Mouse (Mus musculus): Measurements from ENCODE around the gene Ahcyl2. TPM values are rescaled to one million over a fixed set of nuclear protein-coding genes. Genes with fewer than 3 reads are reported as not detected.

Gene Ahcyl2
- polyA plus RNA-seq, 1 experiment = 112 TPM

DNA sequence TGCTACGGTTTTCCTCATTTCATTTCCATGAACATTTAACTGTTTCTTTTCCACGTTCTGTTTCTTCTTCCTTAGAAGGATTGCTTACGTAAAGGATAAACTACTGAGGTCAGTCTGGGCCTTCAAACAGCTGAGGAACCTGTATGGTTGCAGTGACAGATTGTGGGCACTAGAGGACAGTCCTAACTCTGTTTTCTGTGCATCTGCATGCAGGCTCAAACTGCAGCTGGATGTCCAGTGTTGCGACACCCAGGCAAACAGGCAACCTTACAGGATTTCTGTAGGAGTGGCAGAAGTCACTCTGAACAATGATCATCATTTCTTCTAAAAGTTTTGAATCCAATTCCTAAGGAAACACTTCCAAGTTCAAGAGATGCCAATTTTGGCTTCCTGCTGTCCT lies 5.3 kb upstream of the Ahcyl2 start:
- H3K4me3 ChIP-seq (ENCODE audit: insufficient read depth, low read length) = no peak overlapping the region
- no peak overlapping the region for H3K27ac ChIP-seq (ENCODE audit: insufficient read depth, low read length)
- peak; percentile 78 for TF ChIP-seq CTCF (IDR thresholded peaks at IDR 0.05; ENCODE audit: extremely low read depth, insufficient read depth, low read length)
- TF ChIP-seq POLR2A (IDR thresholded peaks at IDR 0.05; ENCODE audit: extremely low read depth, insufficient read depth, low read length) = no peak
- no peaks in the 10 kb centered on the region for H3K4me1 ChIP-seq (ENCODE audit: control insufficient read depth, insufficient read depth, low read length)

DNA sequence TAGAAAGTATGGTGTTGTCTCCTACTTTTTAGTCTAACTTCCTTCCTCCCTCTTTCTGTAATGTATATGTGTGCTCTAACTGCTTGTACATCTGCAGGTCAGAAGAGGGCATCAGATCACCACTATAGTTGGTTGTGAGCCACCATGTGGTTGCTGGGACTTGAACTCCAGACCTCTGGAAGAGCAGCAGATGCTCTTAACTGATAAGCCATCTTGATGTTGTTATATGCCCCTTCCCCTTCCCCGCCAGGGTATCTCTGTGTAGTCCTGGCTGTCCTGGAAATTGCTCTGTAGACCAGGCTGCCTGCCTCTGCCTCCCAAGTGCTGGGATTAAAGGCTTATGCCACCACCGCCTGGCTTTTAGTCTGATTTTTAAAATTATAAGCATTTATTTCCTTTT lies 937 bp upstream of the Ahcyl2 start:
- Histone ChIP-seq H3K27ac (ENCODE audit: insufficient read depth, low read length) (no peak overlapping the region), H3K4me3 (ENCODE audit: insufficient read depth, low read length) (no peak overlapping the region), H3K4me1 (ENCODE audit: control insufficient read depth, insufficient read depth, low read length) (peaks cover 6% of the 10 kb centered on the region)
- no peak for TF ChIP-seq POLR2A (IDR thresholded peaks at IDR 0.05; ENCODE audit: extremely low read depth, insufficient read depth, low read length)
- no peak for TF ChIP-seq CTCF (IDR thresholded peaks at IDR 0.05; ENCODE audit: extremely low read depth, insufficient read depth, low read length)

DNA sequence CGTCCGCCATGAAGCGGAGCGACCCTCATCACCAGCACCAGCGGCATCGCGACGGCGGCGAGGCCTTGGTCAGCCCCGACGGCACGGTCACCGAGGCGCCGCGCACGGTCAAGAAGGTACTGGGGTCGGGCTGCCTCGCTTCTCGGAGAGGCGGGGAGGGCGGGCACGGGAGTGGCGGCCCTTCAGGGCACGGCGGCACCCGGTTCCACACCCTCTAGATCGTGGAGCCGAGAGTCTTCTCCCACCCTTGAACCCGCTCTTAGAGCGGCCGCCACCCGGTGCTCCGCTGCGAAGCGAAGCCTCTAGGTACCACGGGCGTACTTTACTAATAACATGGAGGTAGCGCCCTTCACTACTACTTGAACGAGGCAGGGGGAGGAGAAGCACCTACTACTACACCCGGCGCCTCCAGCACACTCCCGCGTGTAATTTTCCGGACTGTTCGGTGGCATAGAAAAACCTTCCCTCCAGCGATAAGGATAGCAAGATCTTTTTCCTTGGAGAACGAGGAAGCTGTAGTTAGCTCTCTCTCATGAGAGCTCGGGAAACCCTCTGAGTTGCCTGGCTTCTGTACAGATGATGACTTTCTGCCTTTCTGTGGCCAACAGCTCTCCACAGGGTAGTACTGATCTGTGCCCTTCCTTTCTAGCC lies 1.1 kb downstream of the Ahcyl2 start:
- Histone ChIP-seq H3K27ac (ENCODE audit: insufficient read depth, low read length) (peak overlapping the region; percentile 75; the same call in 1 of the 2 replicates), H3K4me1 (ENCODE audit: control insufficient read depth, insufficient read depth, low read length) (peaks cover 6% of the 10 kb centered on the region), H3K4me3 (ENCODE audit: insufficient read depth, low read length) (peak overlapping the region; percentile 69)
- TF ChIP-seq POLR2A (IDR thresholded peaks at IDR 0.05; ENCODE audit: extremely low read depth, insufficient read depth, low read length) (no peak), CTCF (IDR thresholded peaks at IDR 0.05; ENCODE audit: extremely low read depth, insufficient read depth, low read length) (no peak)

DNA sequence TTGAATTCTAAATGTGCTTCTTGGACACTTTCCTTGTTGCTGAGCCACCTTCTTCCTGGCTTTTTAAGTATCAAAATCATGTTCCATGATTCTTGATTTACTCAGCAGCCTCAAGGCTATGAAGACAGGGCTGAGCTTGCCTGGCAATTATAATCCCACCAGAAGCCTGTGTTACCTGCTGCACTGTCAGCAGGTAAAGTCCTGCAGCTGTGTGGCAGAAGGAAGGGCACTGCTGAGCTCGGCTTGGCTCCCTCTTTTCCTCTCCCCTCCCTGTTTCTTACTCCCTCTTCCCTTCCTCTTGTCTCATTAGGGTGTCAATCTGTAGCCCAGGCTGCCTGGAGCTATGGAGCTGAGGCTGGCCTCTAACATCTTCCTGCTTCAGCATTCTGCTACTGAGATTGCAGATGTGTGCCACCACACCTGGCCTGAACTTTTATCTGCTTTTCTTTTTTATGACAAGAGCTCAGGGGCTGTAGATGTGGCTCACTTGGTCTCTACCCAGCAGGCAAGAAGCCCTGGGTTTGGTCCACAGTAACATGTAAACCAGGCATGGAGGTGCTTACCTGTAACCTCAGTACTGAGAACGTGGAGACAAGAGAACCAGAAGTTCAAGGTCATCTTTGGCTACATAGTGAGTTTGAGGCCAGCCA lies 3.0 kb downstream of the Ahcyl2 start:
- TF ChIP-seq CTCF (IDR thresholded peaks at IDR 0.05; ENCODE audit: extremely low read depth, insufficient read depth, low read length) (no peak), POLR2A (IDR thresholded peaks at IDR 0.05; ENCODE audit: extremely low read depth, insufficient read depth, low read length) (no peak)
- Histone ChIP-seq H3K4me1 (ENCODE audit: control insufficient read depth, insufficient read depth, low read length) (peaks cover 8% of the 10 kb centered on the region), H3K27ac (ENCODE audit: insufficient read depth, low read length) (no peak overlapping the region), H3K4me3 (ENCODE audit: insufficient read depth, low read length) (no peak overlapping the region)

DNA sequence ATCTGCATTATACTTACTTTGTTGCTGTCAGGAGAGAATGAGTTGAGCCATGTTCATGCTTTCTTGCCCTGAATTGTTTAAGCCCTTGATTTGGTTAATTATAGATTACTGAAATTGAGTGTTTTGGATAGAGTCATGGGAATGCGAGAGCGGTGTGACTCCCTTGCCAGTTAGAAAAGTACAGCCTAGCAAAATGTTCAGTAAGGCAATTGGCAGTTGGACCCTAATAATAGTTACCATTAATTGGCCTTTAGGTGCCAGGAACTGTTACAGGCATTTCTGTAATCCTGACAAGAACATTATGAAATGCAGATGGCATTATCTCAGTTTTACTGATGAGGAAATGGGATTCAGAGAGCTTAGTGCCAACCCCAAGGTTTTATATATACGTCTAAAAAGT lies 4.4 kb downstream of the Ahcyl2 start:
- Histone ChIP-seq H3K4me3 (ENCODE audit: insufficient read depth, low read length) (no peak overlapping the region), H3K4me1 (ENCODE audit: control insufficient read depth, insufficient read depth, low read length) (peaks cover 8% of the 10 kb centered on the region), H3K27ac (ENCODE audit: insufficient read depth, low read length) (no peak overlapping the region)
- TF ChIP-seq POLR2A (IDR thresholded peaks at IDR 0.05; ENCODE audit: extremely low read depth, insufficient read depth, low read length) (no peak), CTCF (IDR thresholded peaks at IDR 0.05; ENCODE audit: extremely low read depth, insufficient read depth, low read length) (no peak)

DNA sequence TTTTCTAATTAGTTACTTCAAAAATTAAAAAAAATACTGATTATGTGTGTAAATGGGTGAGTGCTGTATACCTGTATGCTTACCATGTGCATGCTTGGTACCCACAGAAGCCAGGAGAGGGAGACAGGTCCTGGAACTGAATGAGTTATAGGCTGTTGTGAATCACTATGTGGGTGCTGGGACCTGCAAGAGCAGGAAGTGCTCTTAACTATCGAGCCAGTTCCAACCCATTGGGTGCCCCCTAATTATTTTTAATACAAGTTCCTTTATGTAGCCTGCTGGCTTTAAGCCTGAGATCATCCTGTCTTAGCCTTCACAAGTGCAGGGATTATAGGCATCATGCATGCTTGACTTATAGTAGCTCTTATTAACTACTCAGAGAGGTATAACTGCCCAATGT lies 6.3 kb downstream of the Ahcyl2 start:
- TF ChIP-seq POLR2A (IDR thresholded peaks at IDR 0.05; ENCODE audit: extremely low read depth, insufficient read depth, low read length) = no peak
- no peak for TF ChIP-seq CTCF (IDR thresholded peaks at IDR 0.05; ENCODE audit: extremely low read depth, insufficient read depth, low read length)
- Histone ChIP-seq H3K4me3 (ENCODE audit: insufficient read depth, low read length) (no peak overlapping the region), H3K4me1 (ENCODE audit: control insufficient read depth, insufficient read depth, low read length) (peaks cover 8% of the 10 kb centered on the region), H3K27ac (ENCODE audit: insufficient read depth, low read length) (no peak overlapping the region)

DNA sequence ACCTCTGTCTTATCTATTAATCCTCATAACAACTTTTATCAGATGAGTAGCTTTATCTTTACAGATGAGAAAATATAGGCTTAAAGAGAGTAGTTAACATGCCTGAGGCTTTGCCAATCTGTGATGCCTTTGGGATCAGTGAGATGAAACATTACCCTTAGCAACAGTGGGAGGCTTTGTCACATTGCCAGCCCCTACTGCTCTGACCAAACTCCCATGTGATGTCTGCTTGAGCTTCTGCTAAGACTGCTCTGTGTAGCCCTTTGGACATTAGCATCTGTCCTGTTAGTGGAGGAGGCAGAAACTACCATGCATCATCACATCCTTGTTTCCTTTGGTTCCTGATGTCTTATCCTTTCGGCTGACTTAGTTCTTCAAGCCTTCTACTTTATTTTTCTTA lies 7.8 kb downstream of the Ahcyl2 start:
- H3K27ac ChIP-seq (ENCODE audit: insufficient read depth, low read length) = no peak overlapping the region
- no peak for TF ChIP-seq CTCF (IDR thresholded peaks at IDR 0.05; ENCODE audit: extremely low read depth, insufficient read depth, low read length)
- H3K4me3 ChIP-seq (ENCODE audit: insufficient read depth, low read length) = no peak overlapping the region
- peaks cover 6% of the 10 kb centered on the region for H3K4me1 ChIP-seq (ENCODE audit: control insufficient read depth, insufficient read depth, low read length)

DNA sequence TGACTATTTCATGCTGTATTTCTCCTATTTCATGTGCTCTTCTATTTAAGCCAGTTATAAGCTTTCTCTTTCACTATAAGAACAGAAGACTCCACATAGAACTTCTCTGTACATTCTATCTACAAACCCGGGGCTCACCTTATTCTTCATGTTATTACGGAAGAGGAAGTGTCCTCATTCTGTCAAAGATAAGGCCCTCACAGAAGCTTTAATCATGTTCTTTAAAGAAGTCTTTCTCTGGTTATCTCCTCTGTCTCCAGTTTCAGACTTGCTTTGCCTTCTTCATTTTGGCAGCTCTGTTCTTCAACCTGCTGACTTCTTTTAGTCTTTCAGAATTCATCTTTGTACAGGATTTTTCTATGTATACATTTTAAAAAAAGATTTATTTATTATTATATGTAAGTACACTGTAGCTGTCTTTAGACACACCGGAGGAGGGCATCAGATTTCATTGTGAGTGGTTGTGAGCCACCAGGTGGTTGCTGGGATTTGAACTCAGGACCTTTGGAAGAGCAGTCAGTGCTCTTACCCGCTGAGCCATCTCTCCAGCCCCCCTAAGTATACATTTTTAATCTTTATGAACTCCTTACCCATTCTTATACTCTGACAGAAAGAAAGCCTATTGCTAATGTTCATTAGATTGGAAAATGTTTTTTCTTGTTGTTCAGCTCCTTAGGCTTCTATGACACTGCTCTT lies 8.9 kb downstream of the Ahcyl2 start:
- TF ChIP-seq POLR2A (IDR thresholded peaks at IDR 0.05; ENCODE audit: extremely low read depth, insufficient read depth, low read length) (no peak), CTCF (IDR thresholded peaks at IDR 0.05; ENCODE audit: extremely low read depth, insufficient read depth, low read length) (no peak)
- Histone ChIP-seq H3K27ac (ENCODE audit: insufficient read depth, low read length) (no peak overlapping the region), H3K4me1 (ENCODE audit: control insufficient read depth, insufficient read depth, low read length) (peaks cover 2% of the 10 kb centered on the region), H3K4me3 (ENCODE audit: insufficient read depth, low read length) (no peak overlapping the region)

DNA sequence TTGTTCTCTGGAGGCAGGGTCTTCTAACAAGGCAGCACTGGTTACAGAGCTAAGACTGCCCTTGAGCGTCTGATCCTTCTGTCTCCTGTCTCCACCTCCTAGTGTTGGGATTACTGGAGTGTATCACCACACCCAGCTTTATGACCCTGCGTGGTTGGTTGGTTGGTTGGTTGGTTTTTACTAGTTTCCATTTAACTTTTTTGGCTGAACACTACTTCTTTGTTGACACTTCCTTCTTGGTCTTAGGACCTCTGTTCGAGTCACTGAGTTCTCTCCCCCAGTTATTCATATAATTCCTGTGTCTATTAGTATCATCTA lies 9.4 kb downstream of the Ahcyl2 start:
- Histone ChIP-seq H3K27ac (ENCODE audit: insufficient read depth, low read length) (no peak overlapping the region), H3K4me1 (ENCODE audit: control insufficient read depth, insufficient read depth, low read length) (peaks cover 2% of the 10 kb centered on the region), H3K4me3 (ENCODE audit: insufficient read depth, low read length) (no peak overlapping the region)
- TF ChIP-seq POLR2A (IDR thresholded peaks at IDR 0.05; ENCODE audit: extremely low read depth, insufficient read depth, low read length) (no peak), CTCF (IDR thresholded peaks at IDR 0.05; ENCODE audit: extremely low read depth, insufficient read depth, low read length) (no peak)

DNA sequence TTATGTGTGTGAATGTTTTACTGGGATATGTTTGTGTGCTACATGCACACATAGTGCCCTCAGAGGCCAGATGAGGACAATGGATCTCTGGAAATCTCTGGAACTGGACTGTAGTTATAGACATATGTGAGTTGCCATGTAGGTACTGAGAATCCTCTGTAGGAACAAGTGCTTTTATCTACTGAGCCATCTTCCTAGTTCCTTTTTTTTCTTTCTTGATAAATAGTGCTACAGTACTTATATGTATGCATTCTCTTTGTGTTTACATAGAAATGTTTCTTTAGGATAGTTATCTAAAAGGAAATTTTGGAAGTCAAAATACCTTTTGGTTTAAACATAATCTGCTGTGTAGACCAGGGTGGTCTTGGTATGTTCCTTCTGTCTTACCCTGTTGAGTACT lies 12.3 kb downstream of the Ahcyl2 start:
- H3K4me1 ChIP-seq (ENCODE audit: control insufficient read depth, insufficient read depth, low read length) = peaks cover 2% of the 10 kb centered on the region
- TF ChIP-seq CTCF (IDR thresholded peaks at IDR 0.05; ENCODE audit: extremely low read depth, insufficient read depth, low read length) = no peak
- TF ChIP-seq POLR2A (IDR thresholded peaks at IDR 0.05; ENCODE audit: extremely low read depth, insufficient read depth, low read length) = no peak
- no peak overlapping the region for H3K4me3 ChIP-seq (ENCODE audit: insufficient read depth, low read length)
- no peak overlapping the region for H3K27ac ChIP-seq (ENCODE audit: insufficient read depth, low read length)

Data from cortical plate, adult 2 months (tissue).